Mouse (Mus musculus) limb, embryonic 11.5 days (tissue): Measurements from ENCODE around the gene Gnmt. TPM values are rescaled to one million over a fixed set of nuclear protein-coding genes. Genes with fewer than 3 reads are reported as not detected.

Experiments
- ATAC-seq: fragments of 200-750 bp; cut with Nextera tagmentation; 2 replicates; pipeline ENCODE4 v1.8.0; 2017; ENCODE audit warnings: low read depth; ENCODE audit not compliant: insufficient number of reproducible peaks, low FRiP score, low TSS enrichment
- DNase-seq: peaks from one replicate; pipeline ENCODE4 v3.0.0-alpha.2; 2015; ENCODE audit warnings: low spot score
- H3K27ac ChIP-seq: fragments of 300-500 bp; sonication (generic); replicated peaks from 2 replicates; pipeline ENCODE4 v1.5.1; 2014; ENCODE audit warnings: low read depth, mild to moderate bottlenecking, low read length
- H3K27me3 ChIP-seq: fragments of 300-500 bp; sonication (generic); 2 replicates; pipeline ENCODE4 v1.6.1; 2014; ENCODE audit warnings: mild to moderate bottlenecking, low read length, mixed read lengths; ENCODE audit not compliant: control insufficient read depth, insufficient read depth
- H3K36me3 ChIP-seq: fragments of 300-500 bp; sonication (generic); 2 replicates; pipeline ENCODE4 v1.6.1; 2014; ENCODE audit warnings: mild to moderate bottlenecking, low read length, moderate library complexity, mixed read lengths; ENCODE audit not compliant: control insufficient read depth, insufficient read depth
- H3K4me1 ChIP-seq: fragments of 300-500 bp; sonication (generic); 2 replicates; pipeline ENCODE4 v1.6.1; 2014; ENCODE audit warnings: low read length, mixed read lengths; ENCODE audit not compliant: control insufficient read depth, insufficient read depth
- H3K4me2 ChIP-seq: fragments of 300-500 bp; sonication (generic); 2 replicates; pipeline ENCODE4 v1.6.1; 2014; ENCODE audit warnings: low read depth, mild to moderate bottlenecking, moderate library complexity; ENCODE audit not compliant: severe bottlenecking
- H3K4me3 ChIP-seq: fragments of 300-500 bp; sonication (generic); 2 replicates; pipeline ENCODE4 v1.5.1; 2014; ENCODE audit warnings: low read depth, low read length
- H3K9ac ChIP-seq: fragments of 300-500 bp; sonication (generic); 2 replicates; pipeline ENCODE4 v1.6.1; 2014; ENCODE audit warnings: mild to moderate bottlenecking, low read length
- H3K9me3 ChIP-seq: fragments of 300-500 bp; sonication (generic); 2 replicates; pipeline ENCODE4 v1.6.1; 2016; ENCODE audit warnings: low read length; ENCODE audit not compliant: control insufficient read depth
- WGBS: fragments of 180-500 bp; shearing (Covaris S2); extraction: QIAGEN DNeasy Blood & Tissue Kit; methylation state at CpG from one replicate; pipeline ENCODE4 v1.1.7; 2014; 5-methylcytosine and 5-hydroxymethylcytosine counted together
- polyA plus RNA-seq: library from polyadenylated mRNA; unstranded; fragments of >200 nt; fragmentation: Nextera tagmentation; extraction: Ambion mirVana; gene quantifications from 2 replicates; pipeline ENCODE4 v1.2.1, GENCODE M21; 2014

The Gnmt gene
- polyA plus RNA-seq, 1 experiment from 2014 or later, result 0.35 TPM

- Histone ChIP-seq H3K27ac (peak overlapping the region; percentile 77), H3K9ac (peak overlapping the region; percentile 85), H3K36me3 (peaks cover 4% of the 10 kb centered on the region; the same call in 1 of the 2 replicates), H3K27me3 (no peaks in the 10 kb centered on the region), H3K9me3 (no peaks in the 10 kb centered on the region), H3K4me1 (peaks cover 15% of the 10 kb centered on the region), H3K4me3 (peak overlapping the region; percentile 91), H3K4me2 (peak overlapping the region; percentile 72)
- no peak for DNase-seq
- ATAC-seq, result peak; percentile 82
- WGBS, result 5% methylated on average over 40 of the region's 41 CpGs
Measured at GRCm38 (mm10) chr17:46703971-46704886, 24.7 kb downstream of the Gnmt start.

- 0 out of 2 replicates have a peak overlapping the region, but pooled peaks have one; percentile 3 for H3K9ac ChIP-seq
- no peak for DNase-seq
- no peaks in the 10 kb centered on the region for H3K9me3 ChIP-seq
- ATAC-seq, result no peak
- no peak overlapping the region for H3K4me3 ChIP-seq
- H3K27me3 ChIP-seq, result no peaks in the 10 kb centered on the region
- H3K27ac ChIP-seq, result no peak overlapping the region
- WGBS, result 88% methylated on average over 5 of the region's 5 CpGs
- H3K36me3 ChIP-seq, result peaks cover 4% of the 10 kb centered on the region; the same call in 1 of the 2 replicates
- no peak overlapping the region for H3K4me2 ChIP-seq
- H3K4me1 ChIP-seq, result peaks cover 15% of the 10 kb centered on the region
Measured at GRCm38 (mm10) chr17:46702506-46702905, 26.5 kb downstream of the Gnmt start.

GRCm38 (mm10) chr17:46702100-46702499, 26.9 kb downstream of the Gnmt start:
- 87% methylated on average over 12 of the region's 12 CpGs for WGBS
- Histone ChIP-seq H3K9ac (no peak overlapping the region), H3K4me2 (no peak overlapping the region; the same call in 1 of the 2 replicates), H3K9me3 (no peaks in the 10 kb centered on the region), H3K27ac (no peak overlapping the region), H3K36me3 (peaks cover 4% of the 10 kb centered on the region; the same call in 1 of the 2 replicates), H3K4me1 (peaks cover 15% of the 10 kb centered on the region), H3K27me3 (no peaks in the 10 kb centered on the region), H3K4me3 (no peak overlapping the region)
- ATAC-seq (no peak), DNase-seq (no peak)

GRCm38 (mm10) chr17:46701489-46701888, 27.5 kb downstream of the Gnmt start:
- H3K4me3 ChIP-seq, result no peak overlapping the region
- H3K9me3 ChIP-seq, result no peaks in the 10 kb centered on the region
- H3K36me3 ChIP-seq, result peaks cover 4% of the 10 kb centered on the region; the same call in 1 of the 2 replicates
- ATAC-seq (no peak), DNase-seq (no peak)
- no peak overlapping the region for H3K27ac ChIP-seq
- no peaks in the 10 kb centered on the region for H3K27me3 ChIP-seq
- H3K9ac ChIP-seq, result 0 out of 2 replicates have a peak overlapping the region, but pooled peaks have one; percentile 17
- H3K4me2 ChIP-seq, result no peak overlapping the region
- H3K4me1 ChIP-seq, result peaks cover 15% of the 10 kb centered on the region
- WGBS, result 89% methylated on average over 12 of the region's 12 CpGs

- Histone ChIP-seq H3K4me3 (no peak overlapping the region), H3K27ac (no peak overlapping the region), H3K27me3 (no peaks in the 10 kb centered on the region), H3K4me2 (no peak overlapping the region), H3K4me1 (peaks cover 15% of the 10 kb centered on the region), H3K9ac (no peak overlapping the region), H3K36me3 (peaks cover 4% of the 10 kb centered on the region; the same call in 1 of the 2 replicates), H3K9me3 (no peaks in the 10 kb centered on the region)
- WGBS, result 83% methylated on average over 3 of the region's 3 CpGs
- DNase-seq (no peak), ATAC-seq (no peak)
Measured at GRCm38 (mm10) chr17:46699912-46700311, 29.1 kb downstream of the Gnmt start.

- Histone ChIP-seq H3K4me2 (no peak overlapping the region), H3K27ac (no peak overlapping the region), H3K9me3 (no peaks in the 10 kb centered on the region), H3K4me1 (peaks cover 15% of the 10 kb centered on the region), H3K27me3 (no peaks in the 10 kb centered on the region), H3K9ac (no peak overlapping the region), H3K4me3 (no peak overlapping the region), H3K36me3 (peaks cover 4% of the 10 kb centered on the region; the same call in 1 of the 2 replicates)
- DNase-seq (no peak), ATAC-seq (no peak)
- WGBS, result 48% methylated on average over 5 of the region's 5 CpGs
Measured at GRCm38 (mm10) chr17:46699245-46699644, 29.7 kb downstream of the Gnmt start.

- Histone ChIP-seq H3K27ac (no peak overlapping the region), H3K9ac (no peak overlapping the region), H3K36me3 (peaks cover 7% of the 10 kb centered on the region; the same call in 1 of the 2 replicates), H3K27me3 (no peaks in the 10 kb centered on the region), H3K9me3 (no peaks in the 10 kb centered on the region), H3K4me3 (no peak overlapping the region), H3K4me1 (peaks cover 11% of the 10 kb centered on the region), H3K4me2 (no peak overlapping the region)
- ATAC-seq, result no peak
- DNase-seq, result no peak
- WGBS, result 88% methylated on average over 6 of the region's 6 CpGs
Measured at GRCm38 (mm10) chr17:46698515-46698914, 30.5 kb downstream of the Gnmt start.

- H3K27me3 ChIP-seq, result no peaks in the 10 kb centered on the region
- H3K9ac ChIP-seq, result no peak overlapping the region
- ATAC-seq (no peak), DNase-seq (no peak)
- H3K36me3 ChIP-seq, result peaks cover 3% of the 10 kb centered on the region; the same call in 1 of the 2 replicates
- H3K4me1 ChIP-seq, result no peaks in the 10 kb centered on the region
- H3K27ac ChIP-seq, result no peak overlapping the region
- 76% methylated on average over 1 of the region's 1 CpGs for WGBS
- H3K9me3 ChIP-seq, result no peaks in the 10 kb centered on the region
- no peak overlapping the region for H3K4me2 ChIP-seq
- no peak overlapping the region for H3K4me3 ChIP-seq
Measured at GRCm38 (mm10) chr17:46694517-46695063, 34.4 kb downstream of the Gnmt start.
